Mouse (Mus musculus): Measurements from ENCODE around the gene Tmem165.

DNA sequence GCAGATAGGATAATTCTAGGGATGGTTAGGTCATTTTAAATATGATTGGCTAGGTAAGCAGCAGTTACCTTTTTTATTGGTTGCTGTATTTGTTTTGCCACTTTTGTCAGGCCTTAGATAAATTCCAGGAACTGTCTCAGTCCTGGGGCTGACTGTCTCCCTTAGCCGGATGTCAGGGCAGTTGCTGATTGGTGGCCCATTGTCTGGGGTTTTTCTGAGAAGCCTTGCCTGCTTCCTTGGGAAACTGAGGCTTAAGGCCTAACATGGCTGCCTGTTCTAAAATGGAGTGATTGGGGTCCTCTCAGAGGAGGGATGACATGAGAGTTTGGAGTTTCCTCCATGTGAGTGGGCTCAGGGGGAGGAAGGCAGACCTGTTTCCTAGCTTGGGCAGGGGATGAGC is 45.6 kb upstream of the Tmem165 start:
- TF ChIP-seq CTCF (IDR thresholded peaks at IDR 0.05; ENCODE audit: insufficient read depth, low read length) (no peak), POLR2A (IDR thresholded peaks at IDR 0.05; ENCODE audit: borderline replicate concordance, extremely low read depth, low read depth, low read length) (no peak)
